Mouse (Mus musculus): Measurements from ENCODE around the gene Mxd3.

DNA sequence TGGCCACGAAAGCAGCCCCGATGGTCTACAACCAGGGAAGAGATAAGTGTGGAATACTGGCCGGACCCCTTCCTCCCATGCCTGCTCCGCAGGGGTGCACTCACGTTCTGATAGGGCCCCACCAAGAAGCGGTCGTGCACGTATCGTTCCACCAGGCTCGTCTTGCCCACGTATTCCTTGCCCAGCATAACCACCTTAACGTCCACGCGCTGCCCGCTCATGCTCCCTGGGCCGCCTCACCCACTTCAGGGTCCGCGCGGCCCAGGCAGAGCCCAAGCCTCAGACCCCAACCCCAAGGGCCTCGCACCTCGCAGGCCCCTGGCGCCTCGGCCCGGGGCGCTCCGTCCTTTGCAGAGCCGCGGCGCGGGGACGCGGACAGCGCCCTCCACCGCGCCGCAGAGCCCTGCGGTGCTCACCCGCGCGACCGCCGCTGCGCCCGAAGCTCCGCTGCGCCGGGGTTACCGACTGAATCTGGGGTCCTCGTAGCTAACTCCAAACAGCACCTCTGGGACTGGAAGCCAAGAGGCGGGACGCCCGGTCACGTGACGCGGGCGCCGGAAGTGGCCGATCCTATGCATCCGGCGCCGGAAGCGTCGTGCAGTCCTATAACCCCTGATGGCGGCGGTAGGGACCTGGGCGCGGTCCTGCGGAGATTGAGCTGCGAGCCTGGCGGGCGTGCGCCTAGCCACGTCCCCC is 8.0 kb downstream of the Mxd3 start, which contains the start of gene Rab24:
- TF ChIP-seq CTCF (IDR thresholded peaks at IDR 0.05; ENCODE audit: insufficient read depth, low read depth, low read length): no peak
- TF ChIP-seq POLR2A (IDR thresholded peaks at IDR 0.05; ENCODE audit: insufficient read depth, low read depth, low read length): no peak; the same call in 1 of the 2 replicates

Measured in olfactory bulb, adult 2 months (tissue).